Mouse (Mus musculus) hematopoietic stem cell, adult 5-6 weeks (primary cell): ENCODE measurements around the gene Stab1. TPM values are rescaled to one million over a fixed set of nuclear protein-coding genes. Genes with fewer than 3 reads are reported as not detected.

Experiments used
- ATAC-seq, 2 experiments: fragments of 125-278 bp in 1 of 2; replicated peaks in 1 of 2; 2 replicates each; pipeline ENCODE4 v1.8.0; 2016 to 2017; ENCODE audit warnings: inconsistent platforms in 2 of 2, mild to moderate bottlenecking in 2 of 2, moderate number of reproducible peaks in 2 of 2, low read depth in 1 of 2, moderate TSS enrichment in 1 of 2; ENCODE audit not compliant: low FRiP score in 2 of 2, poor library complexity in 2 of 2, severe bottlenecking in 2 of 2, insufficient read depth in 1 of 2, low TSS enrichment in 1 of 2
- total RNA-seq: library from RNA; stranded (forward); fragments of 172-1452, 232-1000 nt; gene quantifications from 2 replicates; pipeline ENCODE4 v1.2.3, GENCODE M21; 2017

Gene Stab1
- total RNA-seq, 1 experiment from 2014 or later = not detected

GRCm38 (mm10) chr14:31197547-31198516 is 29.4 kb upstream of the Stab1 start:
- ATAC-seq = no peak

GRCm38 (mm10) chr14:31195968-31196367 is 27.5 kb upstream of the Stab1 start:
- peak; percentile 49 to 55; a peak in 2 of 4 replicates for ATAC-seq

- ATAC-seq = no peak
Measured at GRCm38 (mm10) chr14:31195521-31195920, 27.1 kb upstream of the Stab1 start.

GRCm38 (mm10) chr14:31194891-31195513 is 26.6 kb upstream of the Stab1 start:
- peak; percentile 73 to 76 for ATAC-seq

- ATAC-seq = no peak
Measured at GRCm38 (mm10) chr14:31194441-31194840, 26.0 kb upstream of the Stab1 start.

GRCm38 (mm10) chr14:31193791-31194190 is 25.4 kb upstream of the Stab1 start:
- ATAC-seq = no peak

GRCm38 (mm10) chr14:31191936-31192335 is 23.5 kb upstream of the Stab1 start:
- ATAC-seq = no peak

GRCm38 (mm10) chr14:31189348-31189747 is 20.9 kb upstream of the Stab1 start:
- no peak; a peak in 1 of 4 replicates for ATAC-seq

GRCm38 (mm10) chr14:31188771-31189181 is 20.3 kb upstream of the Stab1 start:
- ATAC-seq = peak in 1 of 2 experiments; percentile 46; a peak in 1 of 4 replicates

- no peak for ATAC-seq
Measured at GRCm38 (mm10) chr14:31186656-31187055, 18.2 kb upstream of the Stab1 start.

- ATAC-seq = no peak
Measured at GRCm38 (mm10) chr14:31184195-31184594, 15.8 kb upstream of the Stab1 start.

- ATAC-seq = no peak
Measured at GRCm38 (mm10) chr14:31183541-31183940, 15.1 kb upstream of the Stab1 start.

- no peak for ATAC-seq
Measured at GRCm38 (mm10) chr14:31182786-31183290, 14.4 kb upstream of the Stab1 start.

GRCm38 (mm10) chr14:31181512-31181911 is 13.1 kb upstream of the Stab1 start:
- no peak for ATAC-seq

GRCm38 (mm10) chr14:31179677-31180365 is 11.4 kb upstream of the Stab1 start:
- ATAC-seq = no peak

GRCm38 (mm10) chr14:31177715-31178114 is 9.3 kb upstream of the Stab1 start:
- no peak for ATAC-seq

- ATAC-seq = no peak
Measured at GRCm38 (mm10) chr14:31177287-31177686, 8.8 kb upstream of the Stab1 start.

GRCm38 (mm10) chr14:31173537-31173936 is 5.1 kb upstream of the Stab1 start:
- ATAC-seq = no peak
